Mouse (Mus musculus) cerebellum, adult 2 months (tissue): ENCODE results near the gene Olfr1221.

ENCODE experiments used
- CTCF ChIP-seq: fragments of 200-500 bp; IDR thresholded peaks from 2 replicates; pipeline ENCODE4 v1.5.1; 2011; ENCODE audit warnings: low read depth, mild to moderate bottlenecking, control low read depth, low read length, moderate library complexity, borderline replicate concordance; ENCODE audit not compliant: insufficient read depth
- POLR2A ChIP-seq: fragments of 200-500 bp; IDR thresholded peaks from 2 replicates; pipeline ENCODE4 v1.6.1; 2011; ENCODE audit warnings: low read length, control low read depth, borderline replicate concordance; ENCODE audit not compliant: insufficient read depth

DNA sequence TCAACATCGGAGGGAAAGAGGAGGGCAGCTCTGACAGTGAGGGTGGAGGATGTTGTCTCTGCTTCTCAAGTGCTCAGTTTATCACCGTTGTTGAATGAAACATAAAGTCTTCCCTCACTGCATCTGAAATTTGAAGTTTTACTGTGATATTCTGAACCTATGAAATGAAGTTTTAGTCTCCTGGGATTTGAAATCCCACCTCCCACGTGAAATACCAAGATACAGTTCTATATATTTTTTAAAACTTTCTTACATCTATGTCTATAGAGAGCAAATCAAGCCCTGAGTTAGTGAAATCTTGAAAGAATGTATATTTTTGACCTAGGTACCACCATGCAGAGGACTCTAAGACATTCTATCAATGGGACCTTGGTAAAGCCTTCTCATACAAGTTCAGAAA is 10.3 kb downstream of the Olfr1221 start, which contains the start of gene Olfr1220:
- TF ChIP-seq CTCF: no peak
- no peak for TF ChIP-seq POLR2A
